Mouse (Mus musculus): Measurements from ENCODE around the gene Zfp809.
"Not testable (repeated sequence)": the region's sequence is repeated elsewhere in the genome, so short reads cannot be mapped to it uniquely, and the experiment has no call there.

Zfp809 gene

DNA sequence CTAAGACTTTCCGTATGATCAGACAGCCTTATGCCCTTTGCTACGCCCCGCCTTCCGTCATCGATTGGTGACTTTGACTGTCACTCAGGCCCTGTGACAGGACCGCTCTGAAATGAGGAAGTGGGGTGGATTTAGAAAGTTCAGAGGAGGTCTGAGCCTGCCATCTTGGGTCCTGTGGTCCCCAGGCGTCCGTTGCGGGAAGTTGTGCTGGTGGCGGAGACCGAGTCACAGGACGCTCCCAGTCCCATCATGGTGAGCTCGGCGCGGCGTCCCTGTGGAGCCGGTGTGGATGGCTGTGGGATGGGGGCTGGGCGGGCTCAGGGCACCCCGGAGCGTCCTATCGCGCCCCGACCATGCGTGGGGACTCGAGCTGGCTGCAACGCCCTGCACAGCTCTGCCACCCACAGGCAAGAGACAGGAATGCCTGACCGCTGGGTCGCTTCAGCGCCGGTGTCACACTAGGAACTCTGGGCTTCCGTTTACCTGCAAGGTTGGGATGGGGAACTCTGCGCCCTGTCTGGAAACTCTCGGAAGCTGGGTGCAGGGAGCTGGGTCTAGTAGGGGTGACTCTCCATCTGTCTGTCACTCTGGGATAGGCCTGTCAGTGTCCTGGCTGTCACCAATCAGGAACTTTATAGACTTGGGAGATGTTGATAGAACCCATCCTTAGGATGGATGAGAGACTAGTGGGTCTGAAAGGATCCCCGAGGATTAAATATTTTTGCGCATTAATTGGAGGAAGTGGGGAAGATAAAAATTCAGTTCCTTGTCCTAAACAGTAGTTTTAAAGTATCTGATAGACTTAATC is at the start of gene Zfp809:
TSS of gene Zfp809 (plus strand) at position 134 of the 808 bp plus-strand sequence.
- DNase-seq: peak; percentile 100

DNA sequence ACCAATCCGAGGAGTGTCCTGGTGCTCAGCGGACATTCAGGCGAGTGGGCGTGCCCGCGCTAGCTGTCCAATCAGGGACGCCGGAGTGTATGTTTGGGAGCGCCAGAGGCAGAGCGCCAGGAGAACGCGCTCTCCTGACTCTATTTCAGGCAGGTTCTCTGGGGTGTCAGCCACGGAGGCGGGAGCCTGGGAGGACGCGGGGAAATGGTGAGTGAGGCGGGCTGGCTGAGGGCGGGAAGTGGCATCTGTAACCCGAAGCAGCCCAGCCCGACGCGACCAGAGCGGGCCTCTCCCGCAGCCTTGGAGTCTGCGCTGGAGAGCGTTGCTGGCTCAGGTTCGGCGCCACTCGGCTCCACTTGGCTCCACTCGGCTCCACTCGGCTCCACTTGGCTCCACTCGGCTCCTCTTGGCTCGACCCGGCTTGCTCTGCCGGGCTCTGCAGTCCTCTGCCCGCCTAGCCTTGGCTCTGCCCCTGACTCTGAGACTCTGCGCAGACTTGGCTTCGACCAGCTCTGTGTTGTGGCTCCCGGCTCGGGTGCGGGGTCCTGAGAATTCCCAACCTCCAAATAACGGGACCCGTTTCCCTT is 37.4 kb upstream of the Zfp809 start, which contains the start of gene Zfp872:
TSS of gene Zfp872 (plus strand) at position 66 of the 587 bp plus-strand sequence.
- peak; percentile 86 to 92 for DNase-seq

- no peak for DNase-seq
Observed at GRCm38 (mm10) chr9:22196412-22196811, 29.1 kb upstream of the Zfp809 start.

DNA sequence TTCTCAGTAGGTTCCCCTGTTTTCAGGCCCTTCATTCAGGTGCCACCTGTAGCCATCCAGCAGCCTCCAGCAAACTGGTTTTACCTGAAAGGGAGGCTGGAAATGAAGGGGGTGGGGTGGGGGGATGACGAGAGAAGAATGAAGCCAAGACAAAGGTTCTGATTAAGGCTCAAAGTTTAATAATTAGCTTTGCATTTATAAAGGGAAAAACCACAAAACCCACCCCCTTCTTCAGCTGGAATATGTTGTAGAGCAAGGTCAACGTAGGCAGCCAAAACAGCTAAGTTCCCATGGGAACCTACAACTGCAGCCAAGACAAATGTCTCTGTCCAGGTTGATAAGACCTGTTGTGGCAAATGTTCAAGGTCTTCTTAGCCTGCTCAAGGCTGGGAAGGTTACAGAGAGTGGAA is 11.7 kb upstream of the Zfp809 start:
- no peak for DNase-seq

DNA sequence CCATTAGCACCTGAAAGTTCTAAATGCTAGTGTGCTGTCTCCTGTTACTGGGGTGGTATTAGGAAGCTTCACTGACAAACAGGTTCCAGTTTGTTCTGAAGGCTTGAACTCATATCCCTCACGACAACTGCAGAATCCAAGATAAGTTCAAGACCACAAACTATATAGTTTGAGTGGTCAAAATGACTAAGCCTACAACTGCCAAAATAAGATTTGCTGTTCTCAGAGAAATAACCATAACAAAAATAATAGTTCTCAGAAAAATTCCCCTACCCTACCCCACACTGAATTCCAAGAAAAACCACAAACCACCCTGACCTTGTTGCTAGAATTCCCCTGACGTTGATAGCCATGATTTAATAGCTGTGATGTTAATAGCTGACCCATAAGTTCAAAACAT is 11.0 kb upstream of the Zfp809 start:
- no peak for DNase-seq

DNA sequence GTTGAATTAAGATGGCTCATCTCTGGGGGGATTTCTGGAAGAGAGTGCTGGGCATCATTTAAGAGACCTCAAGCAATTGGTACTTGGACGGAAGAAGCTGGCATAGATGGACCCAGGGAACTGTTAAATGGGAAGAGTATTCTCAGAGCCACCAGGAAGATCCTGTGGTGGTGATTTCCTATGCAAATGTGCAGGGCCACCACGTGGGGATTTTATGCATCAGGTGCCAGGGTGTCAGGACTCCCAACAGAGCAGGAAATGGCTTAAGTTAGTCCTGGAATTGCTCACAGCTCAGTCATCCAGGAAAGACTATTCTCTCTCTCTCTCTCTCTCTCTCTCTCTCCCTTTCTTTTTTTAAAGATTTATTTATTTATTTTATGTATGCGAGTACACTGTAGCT is 8.8 kb upstream of the Zfp809 start:
- DNase-seq: no peak

DNA sequence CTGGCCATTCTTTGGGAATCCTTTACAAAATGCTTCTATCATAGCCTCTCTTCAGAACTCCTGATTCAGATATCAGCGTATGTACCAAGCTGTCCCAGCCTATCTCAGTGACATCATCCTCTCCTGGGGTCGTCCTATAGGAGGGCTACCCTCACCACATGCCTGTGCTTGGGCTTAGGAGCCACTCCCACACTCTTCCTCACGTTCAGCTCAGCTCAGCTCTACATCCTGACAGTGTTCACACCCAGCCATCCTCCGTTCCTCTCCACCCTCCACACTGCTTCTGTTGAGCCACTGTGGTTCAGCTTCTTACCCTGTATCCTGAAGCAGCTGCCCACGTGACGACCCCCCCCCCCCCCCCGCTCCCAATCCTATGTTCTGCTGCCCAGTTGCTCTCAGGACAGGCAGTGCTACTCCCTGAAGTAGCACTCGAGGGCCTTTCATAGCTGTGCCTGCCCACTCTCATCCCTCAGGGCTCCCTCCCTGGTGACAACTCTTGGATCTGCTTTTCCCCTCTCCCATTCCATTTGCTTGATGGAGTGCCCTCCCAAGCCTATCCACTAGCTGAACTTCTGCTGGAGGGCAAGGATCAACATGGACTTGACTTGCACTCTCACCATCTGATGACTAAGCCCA is 7.5 kb upstream of the Zfp809 start:
- DNase-seq: no peak

GRCm38 (mm10) chr9:22224066-22224465 is 1.4 kb upstream of the Zfp809 start:
- DNase-seq: no peak

DNA sequence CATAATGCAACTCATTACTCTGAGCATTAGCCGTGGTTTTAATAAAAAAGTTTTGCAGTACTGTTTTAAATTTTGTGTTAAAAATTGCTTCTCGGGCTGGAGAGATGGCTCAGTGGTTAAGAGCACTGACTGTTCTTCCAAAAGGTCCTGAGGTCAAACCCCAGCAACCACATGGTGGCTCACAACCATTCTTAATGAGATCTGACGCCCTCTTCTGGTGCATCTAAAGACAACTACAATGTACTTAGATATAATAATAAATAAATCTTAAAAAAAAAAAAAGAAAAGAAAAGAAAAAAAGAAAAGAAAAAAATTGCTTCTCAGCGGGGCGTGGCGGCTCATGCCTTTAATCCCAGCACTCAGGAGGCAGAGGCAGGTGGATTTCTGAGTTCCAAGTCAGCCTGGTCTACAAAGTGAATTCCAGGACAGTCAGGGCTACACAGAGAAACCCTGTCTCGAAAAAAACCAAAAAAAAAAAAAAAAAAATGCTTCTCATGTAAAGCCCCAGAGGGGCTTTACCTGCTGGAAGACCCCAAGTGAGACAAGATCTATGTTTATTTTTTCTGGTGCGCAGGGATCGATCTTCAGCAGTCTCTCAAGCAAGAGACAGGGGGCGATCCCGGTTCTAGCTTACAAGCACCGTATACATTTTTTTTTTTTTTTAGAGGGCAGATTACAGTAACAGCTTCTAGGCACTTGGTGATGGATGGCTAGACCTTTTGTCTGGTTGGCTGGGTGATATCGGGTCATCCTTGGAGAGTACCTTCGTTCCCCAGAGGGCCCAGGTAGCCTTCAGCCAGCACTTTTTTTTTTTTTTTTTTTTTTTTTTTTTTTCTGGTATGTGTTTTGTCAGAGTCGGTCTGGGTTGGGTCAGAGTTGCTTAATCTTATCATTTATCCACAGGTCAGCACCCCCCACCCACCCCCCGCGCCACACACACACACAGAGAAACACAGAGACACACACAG is 694 bp upstream of the Zfp809 start:
- DNase-seq: peak; percentile 65 to 72

GRCm38 (mm10) chr9:22226389-22226673 is 817 bp downstream of the Zfp809 start:
- DNase-seq: not testable (repeated sequence)

DNA sequence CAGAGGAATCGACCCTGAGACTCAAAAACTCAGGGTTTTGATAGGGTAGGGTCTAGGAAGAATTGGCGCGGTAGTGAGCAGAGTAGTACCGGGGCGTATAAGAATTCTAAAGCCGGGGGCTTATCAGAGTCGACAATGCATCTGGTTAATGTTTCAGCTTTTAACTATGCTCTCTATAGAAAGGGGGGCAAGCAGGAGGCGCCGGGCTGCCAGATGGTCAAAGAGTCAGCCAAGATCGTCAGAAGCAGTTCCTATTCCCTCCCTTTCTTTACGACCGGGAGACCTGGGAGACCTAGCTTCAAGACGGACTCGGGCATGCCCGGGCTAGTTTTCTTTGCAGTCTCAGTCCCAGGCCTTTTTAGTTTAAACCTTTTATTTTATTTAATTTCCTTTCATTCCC is 1.3 kb downstream of the Zfp809 start:
- peak; percentile 74 to 80 for DNase-seq

- DNase-seq: no peak
Observed at GRCm38 (mm10) chr9:22229386-22230026, 4.0 kb downstream of the Zfp809 start.

DNA sequence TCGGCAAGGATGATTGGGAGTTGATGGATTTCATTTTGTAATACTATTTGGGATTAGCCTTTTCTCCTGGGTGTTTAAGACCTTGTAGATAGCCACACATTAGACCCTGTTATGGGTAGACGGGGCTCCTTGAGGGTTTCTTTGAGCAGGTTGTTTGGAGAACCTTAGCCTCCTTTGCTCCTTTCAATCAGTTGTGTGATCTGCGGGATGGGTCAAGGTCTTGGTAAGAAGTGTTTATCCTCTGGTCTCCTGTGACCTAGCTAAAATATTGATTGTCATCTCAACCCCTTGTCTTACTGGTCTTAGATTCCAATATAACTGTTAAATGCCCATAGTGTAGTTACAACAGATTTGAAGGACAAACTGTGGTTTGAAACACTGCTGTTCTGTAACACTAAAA is 4.5 kb downstream of the Zfp809 start:
- no peak for DNase-seq

- peak in 1 of 2 experiments; percentile 23 for DNase-seq
Observed at GRCm38 (mm10) chr9:22230556-22230955, 5.0 kb downstream of the Zfp809 start.

DNA sequence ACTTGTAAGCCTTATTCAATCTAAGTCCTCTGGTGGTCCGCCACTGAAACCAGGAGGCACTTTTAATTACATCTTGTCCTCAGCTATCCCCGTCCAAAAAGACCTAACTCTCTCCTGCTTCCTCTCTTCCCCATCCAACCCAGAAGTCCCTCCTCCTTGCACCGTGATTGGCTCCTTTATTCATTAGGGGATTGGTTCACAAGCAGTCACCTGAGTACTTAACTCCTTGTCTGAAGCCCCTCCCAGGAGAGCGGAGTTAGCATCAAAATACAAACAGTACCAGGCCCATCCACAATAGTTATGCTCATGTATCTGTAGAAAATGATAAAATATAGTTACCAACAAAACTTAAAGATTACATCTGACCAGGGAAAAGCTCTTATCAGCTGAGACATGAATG is 14.5 kb downstream of the Zfp809 start:
- DNase-seq: no peak

DNA sequence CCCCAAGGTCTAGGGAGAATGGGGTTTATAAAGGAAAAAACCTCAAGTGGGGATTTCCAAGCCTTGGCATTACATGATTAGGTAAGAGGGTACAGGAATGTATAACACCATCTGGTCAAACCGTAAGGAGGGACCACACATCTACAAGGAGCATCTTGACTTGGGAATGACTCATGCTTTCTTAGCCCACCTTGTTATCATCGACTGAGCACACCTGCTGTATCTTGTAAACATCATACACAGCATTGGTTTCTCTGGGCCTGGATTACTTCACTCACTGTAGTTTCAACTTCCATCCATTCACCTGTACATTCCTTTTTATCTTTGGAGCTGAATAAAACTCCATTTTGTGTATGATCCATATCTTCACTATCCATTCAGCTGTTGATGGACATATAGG is 18.7 kb downstream of the Zfp809 start:
- no peak for DNase-seq

- no peak for DNase-seq
Observed at GRCm38 (mm10) chr9:22256579-22256978, 31.1 kb downstream of the Zfp809 start.

- DNase-seq: no peak
Observed at GRCm38 (mm10) chr9:22258784-22259183, 33.3 kb downstream of the Zfp809 start.

- DNase-seq: peak; percentile 82 to 85
Observed at GRCm38 (mm10) chr9:22259184-22260091, 33.9 kb downstream of the Zfp809 start, which contains the start of gene Zfp599. Zfp599 (minus strand) TSS chr9:22259895.

DNA sequence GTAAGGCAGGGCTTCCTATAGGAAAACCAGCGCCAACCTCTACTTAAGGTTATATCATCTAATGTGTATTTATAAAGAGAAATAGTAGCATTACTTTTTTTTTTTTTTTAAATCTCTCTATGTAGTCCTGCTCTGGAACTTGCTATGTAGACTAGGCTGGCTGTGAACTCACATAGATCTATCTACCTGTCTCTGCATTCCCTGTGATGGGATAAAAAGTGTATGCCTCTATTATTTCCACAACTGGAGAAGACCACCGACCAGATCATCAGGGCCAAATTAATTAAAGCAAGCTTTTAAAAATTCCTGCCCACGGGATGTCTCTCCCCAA is 34.5 kb downstream of the Zfp809 start:
- DNase-seq: no peak

GRCm38 (mm10) chr9:22261594-22261993 is 36.1 kb downstream of the Zfp809 start:
- DNase-seq: no peak
